Mouse (Mus musculus) kidney, embryonic 15.5 days (tissue): ENCODE results near the gene Armc7. TPM values are rescaled to one million over a fixed set of nuclear protein-coding genes. Genes with fewer than 3 reads are reported as not detected.
A peak's percentile ranks its signal among the peaks of the same experiment; 100 is the strongest.
"Not testable (repeated sequence)": the region's sequence is repeated elsewhere in the genome, so short reads cannot be mapped to it uniquely, and the experiment has no call there.

Source experiments
- ATAC-seq: fragments of 200-750 bp; cut with Nextera tagmentation; replicated peaks from 2 replicates; pipeline ENCODE4 v1.8.0; 2017; ENCODE audit warnings: moderate TSS enrichment; ENCODE audit not compliant: low FRiP score
- H3K27ac ChIP-seq: fragments of 300-500 bp; sonication (generic); 2 replicates; pipeline ENCODE4 v1.5.1; 2015; ENCODE audit warnings: mild to moderate bottlenecking, inconsistent platforms
- H3K27me3 ChIP-seq: fragments of 300-500 bp; sonication (generic); 2 replicates; pipeline ENCODE4 v1.6.1; 2015; ENCODE audit warnings: inconsistent platforms
- H3K36me3 ChIP-seq: fragments of 300-500 bp; sonication (generic); 2 replicates; pipeline ENCODE4 v1.6.1; 2015; ENCODE audit warnings: inconsistent platforms
- H3K4me1 ChIP-seq: fragments of 300-500 bp; sonication (generic); 2 replicates; pipeline ENCODE4 v1.6.1; 2015; ENCODE audit warnings: inconsistent platforms
- H3K4me2 ChIP-seq: fragments of 300-500 bp; sonication (generic); 2 replicates; pipeline ENCODE4 v1.6.1; 2015; ENCODE audit warnings: moderate library complexity, mild to moderate bottlenecking, inconsistent platforms
- H3K4me3 ChIP-seq: fragments of 300-500 bp; sonication (generic); replicated peaks from 2 replicates; pipeline ENCODE4 v1.5.1; 2015; ENCODE audit warnings: mild to moderate bottlenecking, inconsistent platforms
- H3K9ac ChIP-seq: fragments of 300-500 bp; sonication (generic); 2 replicates; pipeline ENCODE4 v1.6.1; 2015; ENCODE audit warnings: mild to moderate bottlenecking, inconsistent platforms
- H3K9me3 ChIP-seq: fragments of 300-500 bp; sonication (generic); replicated peaks from 2 replicates; pipeline ENCODE4 v1.6.1; 2016; ENCODE audit warnings: inconsistent platforms
- whole genome bisulfite sequencing: fragments of 180-500 bp; shearing (Covaris S2); methylation state at CpG from one replicate; pipeline ENCODE4 v1.1.7; 2015; ENCODE audit warnings: mixed read lengths; 5-methylcytosine and 5-hydroxymethylcytosine counted together
- polyA plus RNA-seq: library from polyadenylated mRNA; unstranded; fragments of >200 nt; fragmentation: Nextera tagmentation; extraction: Ambion mirVana; gene quantifications from 2 replicates; pipeline ENCODE4 v1.2.1, GENCODE M21; 2015

Armc7 gene
- polyA plus RNA-seq, 1 experiment from 2014 or later = 9.1 TPM

- H3K27ac ChIP-seq = no peak overlapping the region
- ATAC-seq = no peak
- no peak overlapping the region for H3K4me3 ChIP-seq
- H3K36me3 ChIP-seq = 0 out of 2 replicates have a peak, but pooled peaks cover 4% of the 10 kb centered on the region
- H3K27me3 ChIP-seq = no peaks in the 10 kb centered on the region
- WGBS = 90% methylated on average over 9 of the region's 9 CpGs
- peaks cover 37% of the 10 kb centered on the region for H3K4me1 ChIP-seq
- H3K9ac ChIP-seq = no peak overlapping the region; the same call in 1 of the 2 replicates
- no peak overlapping the region for H3K4me2 ChIP-seq
- H3K9me3 ChIP-seq = no peaks in the 10 kb centered on the region
Measured at GRCm38 (mm10) chr11:115478296-115478938, 3.0 kb downstream of the Armc7 start.

- Histone ChIP-seq H3K9me3 (no peaks in the 10 kb centered on the region), H3K4me2 (no peak overlapping the region), H3K4me3 (no peak overlapping the region), H3K4me1 (peaks cover 17% of the 10 kb centered on the region), H3K27me3 (no peaks in the 10 kb centered on the region), H3K36me3 (0 out of 2 replicates have a peak, but pooled peaks cover 4% of the 10 kb centered on the region), H3K27ac (no peak overlapping the region), H3K9ac (no peak overlapping the region)
- ATAC-seq = no peak
- WGBS = 81% methylated on average over 6 of the region's 6 CpGs
Measured at GRCm38 (mm10) chr11:115481553-115482259, 6.2 kb downstream of the Armc7 start.

GRCm38 (mm10) chr11:115483278-115483677, 7.8 kb downstream of the Armc7 start:
- WGBS = 75% methylated on average over 11 of the region's 11 CpGs
- peaks cover 10% of the 10 kb centered on the region; the same call in 1 of the 2 replicates for H3K4me1 ChIP-seq
- H3K27me3 ChIP-seq = no peaks in the 10 kb centered on the region
- no peak overlapping the region for H3K4me3 ChIP-seq
- H3K4me2 ChIP-seq = no peak overlapping the region
- 0 out of 2 replicates have a peak, but pooled peaks cover 4% of the 10 kb centered on the region for H3K36me3 ChIP-seq
- no peak overlapping the region for H3K9ac ChIP-seq
- no peak for ATAC-seq
- no peak overlapping the region for H3K27ac ChIP-seq
- no peaks in the 10 kb centered on the region for H3K9me3 ChIP-seq

GRCm38 (mm10) chr11:115483726-115484125, 8.3 kb downstream of the Armc7 start:
- Histone ChIP-seq H3K27ac (no peak overlapping the region), H3K36me3 (peaks cover 6% of the 10 kb centered on the region), H3K4me1 (peaks cover 10% of the 10 kb centered on the region; the same call in 1 of the 2 replicates), H3K27me3 (no peaks in the 10 kb centered on the region), H3K9ac (no peak overlapping the region), H3K9me3 (no peaks in the 10 kb centered on the region), H3K4me2 (no peak overlapping the region), H3K4me3 (no peak overlapping the region)
- WGBS = 17% methylated on average over 6 of the region's 6 CpGs
- no peak for ATAC-seq

- ATAC-seq = peak; percentile 78
- 0 out of 2 replicates have a peak overlapping the region, but pooled peaks have one; percentile 45 for H3K27ac ChIP-seq
- no peaks in the 10 kb centered on the region for H3K27me3 ChIP-seq
- H3K9me3 ChIP-seq = no peaks in the 10 kb centered on the region
- no peak overlapping the region for H3K4me2 ChIP-seq
- peaks cover 10% of the 10 kb centered on the region; the same call in 1 of the 2 replicates for H3K4me1 ChIP-seq
- H3K9ac ChIP-seq = 0 out of 2 replicates have a peak overlapping the region, but pooled peaks have one; percentile 1
- WGBS = 55% methylated on average over 12 of the region's 12 CpGs
- H3K4me3 ChIP-seq = no peak overlapping the region
- H3K36me3 ChIP-seq = peaks cover 19% of the 10 kb centered on the region
Measured at GRCm38 (mm10) chr11:115485155-115485554, 9.7 kb downstream of the Armc7 start.

GRCm38 (mm10) chr11:115488551-115489104, 13.2 kb downstream of the Armc7 start:
- no peak for ATAC-seq

GRCm38 (mm10) chr11:115490441-115491355, 15.2 kb downstream of the Armc7 start:
- peaks cover 16% of the 10 kb centered on the region for H3K4me1 ChIP-seq
- peak overlapping the region; percentile 66 for H3K9ac ChIP-seq
- peak overlapping the region; percentile 90; the same call in 1 of the 2 replicates for H3K27ac ChIP-seq
- H3K4me3 ChIP-seq = peak overlapping the region; percentile 71
- peaks cover 17% of the 10 kb centered on the region for H3K36me3 ChIP-seq
- ATAC-seq = peak; percentile 30
- peak overlapping the region; percentile 86 for H3K4me2 ChIP-seq
- no peaks in the 10 kb centered on the region for H3K27me3 ChIP-seq
- no peaks in the 10 kb centered on the region for H3K9me3 ChIP-seq
- WGBS = 25% methylated on average over 25 of the region's 25 CpGs

More at GRCm38 (mm10) chr11:115488551-115489104, 13.2 kb downstream of the Armc7 start:
- no peak overlapping the region; the same call in 1 of the 2 replicates for H3K9ac ChIP-seq
- no peaks in the 10 kb centered on the region for H3K9me3 ChIP-seq
- H3K4me3 ChIP-seq = no peak overlapping the region
- no peaks in the 10 kb centered on the region for H3K27me3 ChIP-seq
- no peak overlapping the region for H3K4me2 ChIP-seq
- H3K36me3 ChIP-seq = peaks cover 17% of the 10 kb centered on the region
- H3K4me1 ChIP-seq = peaks cover 23% of the 10 kb centered on the region
- no peak overlapping the region for H3K27ac ChIP-seq
- WGBS = 89% methylated on average over 19 of the region's 19 CpGs

GRCm38 (mm10) chr11:115491356-115492083, 16.1 kb downstream of the Armc7 start, which contains the start of gene Nt5c:
TSS of gene Nt5c (minus strand) at chr11:115491862.
- Histone ChIP-seq H3K9ac (peak within 1 kb of the TSS; percentile 66), H3K36me3 (peaks cover 20% of the 10 kb centered on the region), H3K9me3 (no peaks in the 10 kb centered on the region), H3K4me1 (peaks cover 16% of the 10 kb centered on the region), H3K4me2 (peak within 1 kb of the TSS; percentile 86), H3K27ac (peak within 1 kb of the TSS; percentile 90), H3K27me3 (no peaks in the 10 kb centered on the region), H3K4me3 (peak within 1 kb of the TSS; percentile 71)
- WGBS = under 1% methylated on average over 43 of the region's 43 CpGs
- peak; percentile 91 for ATAC-seq

- no peaks in the 10 kb centered on the region for H3K9me3 ChIP-seq
- H3K9ac ChIP-seq = 0 out of 2 replicates have a peak overlapping the region, but pooled peaks have one; percentile 66
- H3K4me1 ChIP-seq = peaks cover 16% of the 10 kb centered on the region
- 39% methylated on average over 6 of the region's 6 CpGs for WGBS
- H3K27me3 ChIP-seq = no peaks in the 10 kb centered on the region
- no peak overlapping the region for H3K27ac ChIP-seq
- H3K4me3 ChIP-seq = peak overlapping the region; percentile 71
- peak overlapping the region; percentile 86 for H3K4me2 ChIP-seq
- H3K36me3 ChIP-seq = peaks cover 26% of the 10 kb centered on the region
- ATAC-seq = no peak
Measured at GRCm38 (mm10) chr11:115492387-115492786, 16.9 kb downstream of the Armc7 start.

- H3K27me3 ChIP-seq, H3K9ac ChIP-seq, H3K4me3 ChIP-seq, H3K27ac ChIP-seq, H3K4me1 ChIP-seq, H3K9me3 ChIP-seq, ATAC-seq, H3K4me2 ChIP-seq: not testable (repeated sequence)
- WGBS = 87% methylated on average over 9 of the region's 9 CpGs
- H3K36me3 ChIP-seq = peaks cover 50% of the 10 kb centered on the region
Measured at GRCm38 (mm10) chr11:115496559-115496958, 21.1 kb downstream of the Armc7 start.

GRCm38 (mm10) chr11:115502636-115503035, 27.2 kb downstream of the Armc7 start:
- Histone ChIP-seq H3K4me1 (peaks cover 9% of the 10 kb centered on the region; the same call in 1 of the 2 replicates), H3K9ac (no peak overlapping the region), H3K4me3 (no peak overlapping the region), H3K27me3 (no peaks in the 10 kb centered on the region), H3K27ac (no peak overlapping the region), H3K36me3 (peaks cover 69% of the 10 kb centered on the region), H3K4me2 (no peak overlapping the region), H3K9me3 (no peaks in the 10 kb centered on the region)
- no peak for ATAC-seq
- WGBS = 93% methylated on average over 6 of the region's 6 CpGs
